Mouse (Mus musculus) heart, embryonic 12.5 days (tissue): ENCODE results near the gene Ppox. TPM values are rescaled to one million over a fixed set of nuclear protein-coding genes. Genes with fewer than 3 reads are reported as not detected.

Source experiments
- ATAC-seq: fragments of 200-750 bp; cut with Nextera tagmentation; 2 replicates; pipeline ENCODE4 v1.8.0; 2017; ENCODE audit warnings: moderate TSS enrichment, moderate library complexity; ENCODE audit not compliant: insufficient number of reproducible peaks, low FRiP score
- H3K27ac ChIP-seq: fragments of 300-500 bp; sonication (generic); 2 replicates; pipeline ENCODE4 v1.5.1; 2016; ENCODE audit warnings: mild to moderate bottlenecking, moderate library complexity; ENCODE audit not compliant: poor library complexity, severe bottlenecking
- H3K27me3 ChIP-seq: fragments of 300-500 bp; sonication (generic); replicated peaks from 2 replicates; pipeline ENCODE4 v1.6.1; 2016; ENCODE audit warnings: mild to moderate bottlenecking, moderate library complexity
- H3K36me3 ChIP-seq: fragments of 300-500 bp; sonication (generic); 2 replicates; pipeline ENCODE4 v1.6.1; 2016; ENCODE audit warnings: mild to moderate bottlenecking, moderate library complexity
- H3K4me1 ChIP-seq: fragments of 300-500 bp; sonication (generic); replicated peaks from 2 replicates; pipeline ENCODE4 v1.6.1; 2016; ENCODE audit warnings: mild to moderate bottlenecking
- H3K4me2 ChIP-seq: fragments of 300-500 bp; sonication (generic); 2 replicates; pipeline ENCODE4 v1.6.1; 2016; ENCODE audit warnings: mild to moderate bottlenecking, moderate library complexity
- H3K4me3 ChIP-seq: fragments of 300-500 bp; sonication (generic); 2 replicates; pipeline ENCODE4 v1.5.1; 2016; ENCODE audit warnings: mild to moderate bottlenecking
- H3K9ac ChIP-seq: fragments of 300-500 bp; sonication (generic); 2 replicates; pipeline ENCODE4 v1.6.1; 2016; ENCODE audit warnings: mild to moderate bottlenecking, moderate library complexity
- H3K9me3 ChIP-seq: fragments of 300-500 bp; sonication (generic); replicated peaks from 2 replicates; pipeline ENCODE4 v1.6.1; 2016; ENCODE audit warnings: mild to moderate bottlenecking, moderate library complexity
- WGBS: fragments of 180-500 bp; shearing (Covaris S2); methylation state at CpG from one replicate; pipeline ENCODE4 v1.1.7; 2016; 5-methylcytosine and 5-hydroxymethylcytosine counted together
- polyA plus RNA-seq: library from polyadenylated mRNA; unstranded; fragments of >200 nt; fragmentation: Nextera tagmentation; extraction: Ambion mirVana; gene quantifications from 2 replicates; pipeline ENCODE4 v1.2.1, GENCODE M21; 2016

The Ppox gene
- polyA plus RNA-seq, 1 experiment from 2014 or later = 55.4 TPM

DNA sequence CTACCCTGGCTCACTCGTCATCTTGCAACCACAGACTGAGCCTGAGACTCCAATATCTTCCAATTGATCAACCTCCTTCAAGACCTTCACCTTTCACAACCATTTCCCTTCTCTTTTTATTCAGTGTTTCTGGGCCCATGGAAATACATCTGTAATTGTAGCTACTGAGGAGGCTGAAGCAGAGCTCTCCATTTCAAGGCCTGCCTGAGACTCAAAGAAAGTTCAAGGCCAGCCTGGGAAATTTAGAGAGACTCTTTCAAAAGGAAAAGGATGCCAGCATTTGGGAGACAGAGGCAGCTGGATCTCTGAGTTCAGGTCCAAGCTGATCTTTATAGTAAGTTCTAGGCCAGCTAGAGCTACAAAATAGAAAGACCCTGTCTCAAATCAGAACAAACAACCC is 53.1 kb downstream of the Ppox start:
- ATAC-seq = no peak
- WGBS = 63% methylated on average over 1 of the region's 1 CpGs
- H3K27me3 ChIP-seq = no peaks in the 10 kb centered on the region
- no peak overlapping the region for H3K9ac ChIP-seq
- no peak overlapping the region for H3K27ac ChIP-seq
- no peak overlapping the region for H3K4me2 ChIP-seq
- H3K36me3 ChIP-seq = no peaks in the 10 kb centered on the region
- no peak overlapping the region for H3K4me3 ChIP-seq
- no peaks in the 10 kb centered on the region for H3K9me3 ChIP-seq
- peaks cover 4% of the 10 kb centered on the region; the same call in 1 of the 2 replicates for H3K4me1 ChIP-seq

DNA sequence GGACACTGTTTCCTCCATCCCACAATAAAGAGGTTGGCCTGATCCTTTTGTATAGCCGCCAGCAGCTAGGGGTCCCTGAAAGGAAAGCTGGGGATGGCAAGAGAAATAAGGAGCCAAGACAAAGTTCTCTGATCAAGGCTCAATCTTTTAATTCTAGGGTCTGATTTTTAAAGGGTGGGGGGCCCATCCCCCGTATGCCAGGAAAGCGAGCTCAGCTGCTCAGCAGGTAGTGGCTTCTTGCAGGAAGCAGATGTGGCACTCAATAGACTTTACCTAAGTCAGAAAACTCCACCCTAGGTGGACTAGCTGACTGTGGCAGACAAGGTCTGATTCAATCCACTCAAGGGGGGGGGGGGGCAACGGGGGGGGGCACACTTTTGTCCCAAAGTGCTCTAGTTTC is 54.2 kb downstream of the Ppox start:
- no peak overlapping the region for H3K4me3 ChIP-seq
- H3K4me2 ChIP-seq = no peak overlapping the region
- no peaks in the 10 kb centered on the region for H3K9me3 ChIP-seq
- no peaks in the 10 kb centered on the region for H3K36me3 ChIP-seq
- H3K27ac ChIP-seq = no peak overlapping the region
- H3K9ac ChIP-seq = no peak overlapping the region
- ATAC-seq = no peak
- H3K4me1 ChIP-seq = peaks cover 4% of the 10 kb centered on the region; the same call in 1 of the 2 replicates
- H3K27me3 ChIP-seq = no peaks in the 10 kb centered on the region
- WGBS = 54% methylated on average over 4 of the region's 4 CpGs

Other genes with a start within 250 kb of the Ppox start
- 3.8 and 4.5 TPM in 2 replicates for gene Fcgr3, start 216.3 kb downstream of the Ppox start, polyA plus RNA-seq
- 2.9 and 3.5 TPM in 2 replicates for gene Cfap126, start 167.3 kb downstream of the Ppox start, polyA plus RNA-seq
- gene Sdhc, start 130.6 kb downstream of the Ppox start, polyA plus RNA-seq = 420 and 425 TPM in 2 replicates
- gene Mpz, start 130.5 kb downstream of the Ppox start, polyA plus RNA-seq = 0.11 and 0.15 TPM in 2 replicates
- 32.7 and 33.4 TPM in 2 replicates for gene Pcp4l1, start 84.9 kb downstream of the Ppox start, polyA plus RNA-seq
- gene Nr1i3, start 67.2 kb downstream of the Ppox start, polyA plus RNA-seq = 0.19 and 0.22 TPM in 2 replicates
- gene Tomm40l, start 58.7 kb downstream of the Ppox start, polyA plus RNA-seq = 41.8 and 43.3 TPM in 2 replicates
- 10.7 and 46.5 TPM in 2 replicates for gene Apoa2, start 56.1 kb downstream of the Ppox start, polyA plus RNA-seq
- gene Fcer1g, start 46.8 kb downstream of the Ppox start, polyA plus RNA-seq = 15.3 and 16.4 TPM in 2 replicates
- 2.2 and 3.1 TPM in 2 replicates for gene Adamts4, start 30.8 kb downstream of the Ppox start, polyA plus RNA-seq
- 443 and 471 TPM in 2 replicates for gene Ndufs2, start 29.8 kb downstream of the Ppox start, polyA plus RNA-seq
- 49.5 and 56.1 TPM in 2 replicates for gene B4galt3, start 10.9 kb downstream of the Ppox start, polyA plus RNA-seq
- gene Usp21, start 6.8 kb upstream of the Ppox start, polyA plus RNA-seq = 55.1 and 55.7 TPM in 2 replicates
- 84.1 and 86.2 TPM in 2 replicates for gene Ufc1, start 13.8 kb upstream of the Ppox start, polyA plus RNA-seq
- 38.6 and 43.3 TPM in 2 replicates for gene Dedd, start 48.0 kb upstream of the Ppox start, polyA plus RNA-seq
- gene Nit1, start 64.5 kb upstream of the Ppox start, polyA plus RNA-seq = 31.9 and 33.9 TPM in 2 replicates
- gene Pfdn2, start 64.5 kb upstream of the Ppox start, polyA plus RNA-seq = 96.8 and 111 TPM in 2 replicates
- 0.46 and 0.74 TPM in 2 replicates for gene Klhdc9, start 79.6 kb upstream of the Ppox start, polyA plus RNA-seq
- gene Nectin4, start 88.9 kb upstream of the Ppox start, polyA plus RNA-seq = 0.17 and 0.52 TPM in 2 replicates
- 0.30 and 0.68 TPM in 2 replicates for gene Arhgap30, start 107.8 kb upstream of the Ppox start, polyA plus RNA-seq
- 62.7 and 65.1 TPM in 2 replicates for gene Usf1, start 130.1 kb upstream of the Ppox start, polyA plus RNA-seq
- 1.9 and 3.6 TPM in 2 replicates for gene Tstd1, start 137.7 kb upstream of the Ppox start, polyA plus RNA-seq
- 70.7 and 71.0 TPM in 2 replicates for gene F11r, start 156.3 kb upstream of the Ppox start, polyA plus RNA-seq
- gene Alyref2, start 222.3 kb upstream of the Ppox start, polyA plus RNA-seq = 12.4 and 13.3 TPM in 2 replicates